Mouse (Mus musculus) CH12.LX (cell line): ENCODE data around the gene Mei4. TPM values are rescaled to one million over a fixed set of nuclear protein-coding genes. Genes with fewer than 3 reads are reported as not detected.

Source experiments
- DNase-seq: peaks from one replicate; pipeline ENCODE4 v3.0.0-alpha.2; 2013; ENCODE audit errors: extremely low read depth
- H3K27ac ChIP-seq: 2 replicates; pipeline ENCODE4 v1.5.1; 2012; ENCODE audit warnings: low read depth, mild to moderate bottlenecking, control low read depth, moderate library complexity; ENCODE audit not compliant: insufficient read depth
- H3K27me3 ChIP-seq: replicated peaks from 2 replicates; pipeline ENCODE3; 2012; ENCODE audit warnings: inconsistent platforms
- H3K36me3 ChIP-seq, 2 experiments: replicated peaks in 1 of 2; 2 replicates each; pipeline versions ENCODE3 to v1.6.1; 2012; ENCODE audit warnings: inconsistent platforms in 1 of 2, low read length in 1 of 2, mild to moderate bottlenecking in 1 of 2, mixed read lengths in 1 of 2, moderate library complexity in 1 of 2; ENCODE audit not compliant: control insufficient read depth in 1 of 2, insufficient read depth in 1 of 2
- H3K4me1 ChIP-seq, 2 experiments: 2 replicates each; pipeline ENCODE4 v1.6.1; 2012; ENCODE audit warnings: inconsistent platforms in 1 of 2, moderate library complexity in 1 of 2; ENCODE audit not compliant: insufficient read depth in 2 of 2, control insufficient read depth in 1 of 2
- H3K4me2 ChIP-seq: 2 replicates; pipeline ENCODE4 v1.6.1; 2012; ENCODE audit warnings: low read depth, mild to moderate bottlenecking, control low read depth; ENCODE audit not compliant: poor library complexity, insufficient read depth, severe bottlenecking
- H3K4me3 ChIP-seq, 3 experiments: fragments of 150-350 bp in 1 of 3; sonication (generic) in 1 of 3; replicated peaks in 1 of 3; 2 replicates each; pipeline versions ENCODE3 to v1.5.1; 2011 to 2012; ENCODE audit warnings: low read depth in 2 of 3, low read length in 2 of 3, mild to moderate bottlenecking in 2 of 3, moderate library complexity in 2 of 3, control low read depth in 1 of 3, improper control_type of control experiment in 1 of 3, inconsistent platforms in 1 of 3, mixed read lengths in 1 of 3; ENCODE audit not compliant: poor library complexity in 1 of 3
- H3K79me2 ChIP-seq: replicated peaks from 2 replicates; pipeline ENCODE4 v1.6.1; 2012; ENCODE audit warnings: mild to moderate bottlenecking, moderate library complexity; ENCODE audit not compliant: control insufficient read depth, poor library complexity, insufficient read depth, severe bottlenecking; ENCODE audit errors: extremely low read depth
- H3K9ac ChIP-seq: 2 replicates; pipeline ENCODE4 v1.6.1; 2012; ENCODE audit warnings: low read depth, mild to moderate bottlenecking, control low read depth, moderate library complexity; ENCODE audit not compliant: insufficient read depth
- H3K9me3 ChIP-seq: replicated peaks from 2 replicates; pipeline ENCODE3; 2012; ENCODE audit warnings: low read length, inconsistent platforms, mixed read lengths
- E2F4 ChIP-seq: IDR thresholded peaks from 2 replicates; pipeline ENCODE4 v1.6.1; 2011; ENCODE audit warnings: low read depth, low read length, improper control_type of control experiment; ENCODE audit not compliant: insufficient replicate concordance
- EP300 ChIP-seq: IDR thresholded peaks from 2 replicates; pipeline ENCODE4 v1.6.1; 2011; ENCODE audit warnings: low read length, improper control_type of control experiment
- ETS1 ChIP-seq: conservative IDR thresholded peaks from 2 replicates; pipeline ENCODE4 v1.6.1; 2012; ENCODE audit warnings: low read depth, mild to moderate bottlenecking, inconsistent platforms, low read length, improper control_type of control experiment, moderate library complexity
- HCFC1 ChIP-seq: IDR thresholded peaks from 2 replicates; pipeline ENCODE4 v1.6.1; 2012; ENCODE audit warnings: low read depth, mild to moderate bottlenecking, inconsistent platforms, low read length, improper control_type of control experiment
- JUND ChIP-seq: conservative IDR thresholded peaks from 2 replicates; pipeline ENCODE4 v1.6.1; 2011; ENCODE audit warnings: low read depth, low read length, improper control_type of control experiment
- KAT2A ChIP-seq: IDR thresholded peaks from 2 replicates; pipeline ENCODE4 v1.6.1; 2012; ENCODE audit warnings: low read length, improper control_type of control experiment, inconsistent platforms; ENCODE audit not compliant: insufficient replicate concordance
- MAZ ChIP-seq: IDR thresholded peaks from 2 replicates; pipeline ENCODE4 v1.6.1; 2012; ENCODE audit warnings: low read depth, mild to moderate bottlenecking, inconsistent platforms, low read length, improper control_type of control experiment, moderate library complexity
- NELFE ChIP-seq: IDR thresholded peaks from 2 replicates; pipeline ENCODE4 v1.6.1; 2011; ENCODE audit warnings: low read depth, low read length, improper control_type of control experiment
- NRF1 ChIP-seq: IDR thresholded peaks from 2 replicates; pipeline ENCODE4 v1.6.1; 2014; ENCODE audit warnings: low read depth, mild to moderate bottlenecking, inconsistent platforms, low read length, improper control_type of control experiment, moderate library complexity
- PAX5 ChIP-seq: IDR thresholded peaks from 2 replicates; pipeline ENCODE4 v1.6.1; 2012; ENCODE audit warnings: low read length, inconsistent platforms, mixed read lengths
- ZKSCAN1 ChIP-seq: IDR thresholded peaks from 2 replicates; pipeline ENCODE4 v1.6.1; 2012; ENCODE audit warnings: low read depth, inconsistent platforms, low read length, improper control_type of control experiment, borderline replicate concordance
- dilution Hi-C: fragments of 300-500 bp; cut with MboI; formaldehyde crosslinking; loops from 2 replicates; pipeline ENCODE4 v1.14.3; 2020; ENCODE audit warnings: low sequenced_read_pairs; ENCODE audit not compliant: extremely low pct_unique_long_range_greater_than_20kb, extremely low pct_ligation_motif_present
- in situ Hi-C: fragments of 300-500 bp; cut with MboI; formaldehyde crosslinking; loops from 3 replicates; pipeline ENCODE4 v1.14.3; 2019; ENCODE audit warnings: low sequenced_read_pairs, low pct_ligation_motif_present, low pct_unique_long_range_greater_than_20kb, mixed read lengths
- polyA plus RNA-seq: library from polyadenylated mRNA; unstranded; fragments of >175 nt; gene quantifications from 2 replicates; pipeline ENCODE4 v1.2.1, GENCODE M21; 2012; ENCODE audit warnings: low read depth; ENCODE audit not compliant: insufficient read length
- total RNA-seq, 2 experiments: library from RNA; depleted of rRNA; stranded (reverse); fragments of 300-350 nt in 1 of 2; fragments of >200 nt in 1 of 2; gene quantifications; 2 replicates each; pipeline ENCODE4 v1.2.3; 2012 to 2014

Mei4 gene
- total and polyA plus RNA-seq, 3 experiments, result not detected

DNA sequence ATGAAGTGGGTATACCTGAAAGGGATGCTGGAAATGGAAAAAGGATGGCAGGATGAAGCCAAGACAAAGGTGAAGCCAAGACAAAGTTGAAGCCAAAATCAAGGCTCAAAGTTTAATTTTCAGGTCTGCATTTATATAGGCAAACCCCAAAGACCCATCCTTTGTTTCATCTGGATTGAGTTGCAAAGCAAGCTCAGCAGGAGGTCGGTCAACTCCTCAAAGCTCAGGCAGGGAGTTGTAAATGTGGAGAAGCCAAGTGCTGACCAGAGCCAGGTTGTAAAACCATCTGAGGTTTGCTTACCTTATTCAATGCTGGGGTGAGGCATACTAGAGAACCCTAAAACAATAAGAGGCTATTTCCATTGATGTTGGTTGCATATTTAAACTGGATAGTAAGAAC, 4.6 kb upstream of the Mei4 start:
- dilution Hi-C loops (no loop called here), in situ Hi-C loops (no loop called here)
- Histone ChIP-seq H3K27ac (no peak overlapping the region), H3K27me3 (no peaks in the 10 kb centered on the region), H3K9me3 (no peaks in the 10 kb centered on the region), H3K79me2 (no peaks in the 10 kb centered on the region), H3K4me1 (no peaks in the 10 kb centered on the region), H3K36me3 (no peaks in the 10 kb centered on the region), H3K4me3 (no peak overlapping the region), H3K4me2 (no peak overlapping the region), H3K9ac (no peak overlapping the region)
- DNase-seq, result no peak
- TF ChIP-seq JUND (no peak), ETS1 (no peak), NELFE (no peak), KAT2A (no peak)

DNA sequence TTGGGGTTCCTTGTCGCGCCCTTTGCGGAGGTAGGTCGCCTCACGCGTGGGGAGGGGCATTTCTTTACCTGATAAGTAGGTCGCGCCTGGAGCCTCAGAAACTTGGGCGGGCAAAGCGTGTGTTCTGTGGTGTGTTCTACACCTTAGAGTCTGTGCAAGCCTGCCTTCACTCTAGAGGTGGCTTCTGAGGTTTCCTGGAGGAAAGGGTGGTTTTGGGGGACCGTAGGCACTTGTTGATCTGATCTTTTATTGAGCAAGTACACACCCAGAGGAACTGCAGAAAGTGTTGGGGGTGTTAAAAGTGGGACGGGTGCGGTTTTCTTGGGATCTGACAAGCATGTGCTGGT, 391 bp downstream of the Mei4 start:
- Histone ChIP-seq H3K9ac (no peak overlapping the region), H3K4me3 (no peak overlapping the region), H3K27me3 (no peaks in the 10 kb centered on the region), H3K36me3 (no peaks in the 10 kb centered on the region), H3K27ac (no peak overlapping the region), H3K4me1 (no peaks in the 10 kb centered on the region), H3K9me3 (no peaks in the 10 kb centered on the region), H3K79me2 (no peaks in the 10 kb centered on the region), H3K4me2 (no peak overlapping the region)
- no peak for DNase-seq
- TF ChIP-seq ZKSCAN1 (no peak), E2F4 (no peak)
- in situ Hi-C loops (no loop called here), dilution Hi-C loops (no loop called here)

DNA sequence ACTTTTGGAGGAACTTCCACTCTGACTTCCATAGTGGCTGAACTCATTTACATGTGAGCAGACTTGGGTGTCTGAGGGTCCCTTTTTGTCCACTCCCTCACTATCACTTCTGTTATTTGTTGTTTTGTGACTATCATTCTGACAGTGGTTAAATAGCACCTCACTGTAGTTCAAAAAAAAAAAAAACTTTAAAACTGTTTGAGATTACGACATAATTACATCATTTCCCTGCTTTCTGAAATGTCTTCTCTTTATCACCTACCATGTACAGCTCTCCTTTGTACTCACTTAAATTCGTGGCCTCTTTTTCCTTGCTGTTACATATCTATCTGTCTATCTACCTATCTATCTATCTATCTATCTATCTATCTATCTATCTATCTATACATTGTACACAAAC, 2.6 kb downstream of the Mei4 start:
- H3K79me2 ChIP-seq, result no peaks in the 10 kb centered on the region
- H3K4me1 ChIP-seq, result no peaks in the 10 kb centered on the region
- H3K9me3 ChIP-seq, result no peaks in the 10 kb centered on the region
- no peak overlapping the region for H3K4me3 ChIP-seq
- H3K27ac ChIP-seq, result no peak overlapping the region
- dilution Hi-C loops, result no loop called here
- H3K9ac ChIP-seq, result no peak overlapping the region
- no peaks in the 10 kb centered on the region for H3K27me3 ChIP-seq
- no peaks in the 10 kb centered on the region for H3K36me3 ChIP-seq
- DNase-seq, result no peak
- no peak overlapping the region for H3K4me2 ChIP-seq
- in situ Hi-C loops, result no loop called here
- TF ChIP-seq JUND (no peak), HCFC1 (no peak), EP300 (no peak), PAX5 (no peak), NRF1 (no peak), MAZ (no peak)
